Mouse (Mus musculus) heart, embryonic 13.5 days (tissue): Measurements from ENCODE around the gene Cd300ld3. TPM values are rescaled to one million over a fixed set of nuclear protein-coding genes. Genes with fewer than 3 reads are reported as not detected.
A peak's percentile ranks its signal among the peaks of the same experiment; 100 is the strongest.

Experiments used
- ATAC-seq: fragments of 200-750 bp; cut with Nextera tagmentation; 2 replicates; pipeline ENCODE4 v1.8.0; 2017; ENCODE audit warnings: moderate TSS enrichment; ENCODE audit not compliant: insufficient number of reproducible peaks, low FRiP score, low TSS enrichment; ENCODE audit errors: extremely low read depth
- H3K27ac ChIP-seq: fragments of 300-500 bp; sonication (generic); replicated peaks from 2 replicates; pipeline ENCODE4 v1.5.1; 2015; ENCODE audit warnings: moderate library complexity, mild to moderate bottlenecking, inconsistent platforms
- H3K27me3 ChIP-seq: fragments of 300-500 bp; sonication (generic); replicated peaks from 2 replicates; pipeline ENCODE4 v1.6.1; 2015; ENCODE audit warnings: mild to moderate bottlenecking, inconsistent platforms
- H3K36me3 ChIP-seq: fragments of 300-500 bp; sonication (generic); 2 replicates; pipeline ENCODE4 v1.6.1; 2015; ENCODE audit warnings: mild to moderate bottlenecking, inconsistent platforms
- H3K4me1 ChIP-seq: fragments of 300-500 bp; sonication (generic); 2 replicates; pipeline ENCODE4 v1.6.1; 2015; ENCODE audit warnings: inconsistent platforms
- H3K4me2 ChIP-seq: fragments of 300-500 bp; sonication (generic); 2 replicates; pipeline ENCODE4 v1.6.1; 2015; ENCODE audit warnings: inconsistent platforms, mild to moderate bottlenecking, moderate library complexity
- H3K4me3 ChIP-seq: fragments of 300-500 bp; sonication (generic); 2 replicates; pipeline ENCODE4 v1.5.1; 2015; ENCODE audit warnings: moderate library complexity, mild to moderate bottlenecking, inconsistent platforms
- H3K9ac ChIP-seq: fragments of 300-500 bp; sonication (generic); 2 replicates; pipeline ENCODE4 v1.6.1; 2015; ENCODE audit warnings: inconsistent platforms, mild to moderate bottlenecking, moderate library complexity
- H3K9me3 ChIP-seq: fragments of 300-500 bp; sonication (generic); 2 replicates; pipeline ENCODE4 v1.6.1; 2016; ENCODE audit warnings: inconsistent platforms
- WGBS: fragments of 180-500 bp; shearing (Covaris S2); methylation state at CpG from one replicate; pipeline ENCODE4 v1.1.7; 2015; ENCODE audit warnings: mixed read lengths; 5-methylcytosine and 5-hydroxymethylcytosine counted together
- polyA plus RNA-seq: library from polyadenylated mRNA; unstranded; fragments of >200 nt; fragmentation: Nextera tagmentation; extraction: Ambion mirVana; gene quantifications from 2 replicates; pipeline ENCODE4 v1.2.1, GENCODE M21; 2015

The Cd300ld3 gene
- polyA plus RNA-seq: not detected in 2 replicates

- Histone ChIP-seq H3K4me1 (no peaks in the 10 kb centered on the region), H3K27me3 (no peaks in the 10 kb centered on the region; the same call in 1 of the 2 replicates), H3K9me3 (no peaks in the 10 kb centered on the region), H3K9ac (no peak within 1 kb of the TSS), H3K4me3 (no peak within 1 kb of the TSS), H3K4me2 (no peak within 1 kb of the TSS), H3K36me3 (no peaks in the 10 kb centered on the region), H3K27ac (no peak within 1 kb of the TSS)
- ATAC-seq: no peak
- 64% methylated on average over 2 of the region's 2 CpGs for WGBS
Measured at GRCm38 (mm10) chr11:115048259-115048658, at the start of gene Cd300ld3. Gene Cd300ld3 (minus strand): TSS chr11:115048409.

GRCm38 (mm10) chr11:115092140-115092539 lies 43.9 kb upstream of the Cd300ld3 start:
- Histone ChIP-seq H3K9ac (no peak overlapping the region), H3K9me3 (peaks cover 11% of the 10 kb centered on the region), H3K27ac (no peak overlapping the region), H3K4me3 (no peak overlapping the region), H3K4me1 (peaks cover 5% of the 10 kb centered on the region; the same call in 1 of the 2 replicates), H3K4me2 (peak overlapping the region; percentile 31; the same call in 1 of the 2 replicates), H3K27me3 (peaks cover 41% of the 10 kb centered on the region), H3K36me3 (no peaks in the 10 kb centered on the region)
- WGBS: 30% methylated on average over 4 of the region's 4 CpGs
- no peak for ATAC-seq

GRCm38 (mm10) chr11:115091362-115091901 lies 43.2 kb upstream of the Cd300ld3 start, which contains the start of gene Rab37:
Gene Rab37 (plus strand): TSS chr11:115091431.
- H3K27me3 ChIP-seq: peaks cover 43% of the 10 kb centered on the region
- H3K4me3 ChIP-seq: 0 out of 2 replicates have a peak within 1 kb of the TSS, but pooled peaks have one; percentile 1
- no peak within 1 kb of the TSS for H3K27ac ChIP-seq
- H3K36me3 ChIP-seq: no peaks in the 10 kb centered on the region
- H3K9me3 ChIP-seq: peaks cover 11% of the 10 kb centered on the region
- H3K4me2 ChIP-seq: peak within 1 kb of the TSS; percentile 31; the same call in 1 of the 2 replicates
- no peak within 1 kb of the TSS for H3K9ac ChIP-seq
- 4% methylated on average over 36 of the region's 36 CpGs for WGBS
- no peak for ATAC-seq
- H3K4me1 ChIP-seq: peaks cover 5% of the 10 kb centered on the region; the same call in 1 of the 2 replicates

DNA sequence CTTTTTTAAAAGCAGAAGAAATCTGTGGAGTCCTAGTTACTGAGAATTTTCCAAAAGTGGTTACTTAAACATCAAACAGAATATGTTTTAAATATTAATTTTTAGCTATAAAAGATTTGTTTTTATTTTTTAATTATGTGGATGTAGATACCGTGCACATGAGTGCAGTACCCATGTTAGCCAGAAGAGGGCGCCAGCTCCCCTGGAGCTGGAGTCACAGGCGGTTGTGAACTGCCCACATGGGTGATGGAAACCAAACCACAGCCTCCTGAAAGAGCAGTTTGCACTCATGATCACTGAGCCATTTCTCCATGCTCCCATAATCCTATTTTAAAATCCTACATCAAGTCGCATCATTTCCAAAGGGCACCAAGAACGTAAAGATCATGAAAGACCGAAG lies 41.6 kb upstream of the Cd300ld3 start:
- H3K9ac ChIP-seq: no peak overlapping the region
- peaks cover 58% of the 10 kb centered on the region for H3K27me3 ChIP-seq
- H3K27ac ChIP-seq: no peak overlapping the region
- WGBS: 63% methylated on average over 6 of the region's 6 CpGs
- H3K4me3 ChIP-seq: no peak overlapping the region
- no peaks in the 10 kb centered on the region for H3K36me3 ChIP-seq
- H3K4me1 ChIP-seq: peaks cover 5% of the 10 kb centered on the region; the same call in 1 of the 2 replicates
- no peak for ATAC-seq
- no peak overlapping the region for H3K4me2 ChIP-seq
- H3K9me3 ChIP-seq: peaks cover 11% of the 10 kb centered on the region

DNA sequence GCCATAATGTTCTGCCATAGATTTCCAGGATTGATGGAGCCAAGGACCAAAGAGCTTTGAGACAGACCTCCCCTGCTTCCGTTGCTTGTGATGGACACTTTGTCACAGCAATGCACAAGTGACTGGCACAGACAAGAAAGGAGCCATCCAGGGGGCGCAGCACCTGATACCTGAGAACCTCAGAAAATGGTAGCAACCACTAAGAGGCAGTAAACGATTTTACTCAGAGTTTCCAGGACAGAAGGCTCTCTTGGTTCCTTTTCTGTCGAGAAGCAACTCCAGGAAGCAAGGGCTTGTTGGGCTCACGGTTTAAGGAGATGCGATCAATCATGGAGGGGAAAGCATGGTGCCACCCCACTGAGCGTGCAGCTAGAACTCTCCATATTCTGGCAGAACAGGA lies 38.0 kb upstream of the Cd300ld3 start:
- WGBS: 53% methylated on average over 7 of the region's 7 CpGs
- Histone ChIP-seq H3K9me3 (peaks cover 4% of the 10 kb centered on the region; the same call in 1 of the 2 replicates), H3K4me1 (no peaks in the 10 kb centered on the region), H3K4me2 (no peak overlapping the region), H3K36me3 (no peaks in the 10 kb centered on the region), H3K9ac (no peak overlapping the region), H3K27ac (no peak overlapping the region), H3K27me3 (peaks cover 65% of the 10 kb centered on the region), H3K4me3 (no peak overlapping the region)
- no peak for ATAC-seq

GRCm38 (mm10) chr11:115085064-115085463 lies 36.9 kb upstream of the Cd300ld3 start:
- peaks cover 3% of the 10 kb centered on the region; the same call in 1 of the 2 replicates for H3K9me3 ChIP-seq
- no peaks in the 10 kb centered on the region for H3K4me1 ChIP-seq
- H3K9ac ChIP-seq: no peak overlapping the region
- H3K4me2 ChIP-seq: no peak overlapping the region
- WGBS: 61% methylated on average over 8 of the region's 8 CpGs
- no peak overlapping the region for H3K4me3 ChIP-seq
- H3K27ac ChIP-seq: no peak overlapping the region
- ATAC-seq: no peak
- H3K36me3 ChIP-seq: no peaks in the 10 kb centered on the region
- H3K27me3 ChIP-seq: peaks cover 53% of the 10 kb centered on the region

- Histone ChIP-seq H3K4me2 (no peak overlapping the region), H3K4me3 (no peak overlapping the region), H3K27ac (no peak overlapping the region), H3K4me1 (no peaks in the 10 kb centered on the region), H3K36me3 (no peaks in the 10 kb centered on the region), H3K9ac (no peak overlapping the region), H3K27me3 (peaks cover 51% of the 10 kb centered on the region), H3K9me3 (no peaks in the 10 kb centered on the region)
- no peak for ATAC-seq
- WGBS: 46% methylated on average over 12 of the region's 12 CpGs
Measured at GRCm38 (mm10) chr11:115084595-115084994, 36.4 kb upstream of the Cd300ld3 start.

GRCm38 (mm10) chr11:115083376-115084139 lies 35.3 kb upstream of the Cd300ld3 start:
- H3K4me2 ChIP-seq: no peak overlapping the region
- H3K9ac ChIP-seq: no peak overlapping the region
- H3K27me3 ChIP-seq: peaks cover 45% of the 10 kb centered on the region
- no peak for ATAC-seq
- H3K4me1 ChIP-seq: no peaks in the 10 kb centered on the region
- no peaks in the 10 kb centered on the region for H3K36me3 ChIP-seq
- H3K9me3 ChIP-seq: no peaks in the 10 kb centered on the region
- 38% methylated on average over 18 of the region's 18 CpGs for WGBS
- no peak overlapping the region for H3K27ac ChIP-seq
- H3K4me3 ChIP-seq: no peak overlapping the region

GRCm38 (mm10) chr11:115082196-115082595 lies 34.0 kb upstream of the Cd300ld3 start:
- Histone ChIP-seq H3K27me3 (peaks cover 45% of the 10 kb centered on the region), H3K4me1 (no peaks in the 10 kb centered on the region), H3K4me2 (no peak overlapping the region), H3K27ac (no peak overlapping the region), H3K9ac (no peak overlapping the region), H3K36me3 (no peaks in the 10 kb centered on the region), H3K4me3 (no peak overlapping the region), H3K9me3 (no peaks in the 10 kb centered on the region)
- 59% methylated on average over 6 of the region's 6 CpGs for WGBS
- ATAC-seq: no peak

DNA sequence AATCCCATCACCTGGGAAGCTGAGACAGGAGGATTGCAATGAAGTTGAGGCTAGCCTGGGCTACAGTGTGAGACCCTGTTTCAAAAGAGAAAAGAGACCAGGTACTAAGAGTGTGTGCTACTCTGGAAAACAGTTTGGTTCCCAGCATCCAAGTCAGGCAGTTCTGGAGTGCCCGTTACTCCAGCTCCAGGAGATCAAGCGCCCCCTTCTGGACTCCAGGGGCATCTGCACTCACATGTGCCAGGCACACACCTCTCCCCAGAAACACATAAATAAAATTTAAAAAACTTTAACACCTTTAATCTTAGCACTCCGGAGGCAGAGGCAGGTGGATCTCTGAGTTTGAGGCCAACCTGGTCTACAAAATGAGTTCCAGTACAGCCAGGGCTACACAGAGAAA lies 33.2 kb upstream of the Cd300ld3 start:
- H3K27me3 ChIP-seq: peaks cover 44% of the 10 kb centered on the region
- H3K9me3 ChIP-seq: no peaks in the 10 kb centered on the region
- no peaks in the 10 kb centered on the region for H3K4me1 ChIP-seq
- 50% methylated on average over 3 of the region's 3 CpGs for WGBS
- no peak for ATAC-seq
- H3K36me3 ChIP-seq: no peaks in the 10 kb centered on the region
- no peak overlapping the region for H3K4me3 ChIP-seq
- no peak overlapping the region for H3K4me2 ChIP-seq
- H3K27ac ChIP-seq: no peak overlapping the region
- no peak overlapping the region for H3K9ac ChIP-seq

GRCm38 (mm10) chr11:115080886-115081285 lies 32.7 kb upstream of the Cd300ld3 start:
- 30% methylated on average over 13 of the region's 13 CpGs for WGBS
- Histone ChIP-seq H3K27me3 (peaks cover 39% of the 10 kb centered on the region), H3K27ac (no peak overlapping the region), H3K9ac (no peak overlapping the region), H3K4me3 (no peak overlapping the region), H3K4me1 (no peaks in the 10 kb centered on the region), H3K9me3 (no peaks in the 10 kb centered on the region), H3K36me3 (no peaks in the 10 kb centered on the region), H3K4me2 (no peak overlapping the region)
- no peak for ATAC-seq
